Mouse (Mus musculus) CH12.LX (cell line): ENCODE results near the gene Vapb. TPM values are rescaled to one million over a fixed set of nuclear protein-coding genes. Genes with fewer than 3 reads are reported as not detected.
"Not testable (repeated sequence)": the region's sequence is repeated elsewhere in the genome, so short reads cannot be mapped to it uniquely, and the experiment has no call there.

Source experiments
- DNase-seq: peaks from one replicate; pipeline ENCODE4 v3.0.0-alpha.2; 2013; ENCODE audit errors: extremely low read depth
- H3K27ac ChIP-seq: 2 replicates; pipeline ENCODE4 v1.5.1; 2012; ENCODE audit warnings: low read depth, mild to moderate bottlenecking, control low read depth, moderate library complexity; ENCODE audit not compliant: insufficient read depth
- H3K27me3 ChIP-seq: replicated peaks from 2 replicates; pipeline ENCODE3; 2012; ENCODE audit warnings: inconsistent platforms
- H3K36me3 ChIP-seq, 2 experiments: replicated peaks in 1 of 2; 2 replicates each; pipeline versions ENCODE3 to v1.6.1; 2012; ENCODE audit warnings: inconsistent platforms in 1 of 2, low read length in 1 of 2, mild to moderate bottlenecking in 1 of 2, mixed read lengths in 1 of 2, moderate library complexity in 1 of 2; ENCODE audit not compliant: control insufficient read depth in 1 of 2, insufficient read depth in 1 of 2
- H3K4me1 ChIP-seq, 2 experiments: 2 replicates each; pipeline ENCODE4 v1.6.1; 2012; ENCODE audit warnings: inconsistent platforms in 1 of 2, moderate library complexity in 1 of 2; ENCODE audit not compliant: insufficient read depth in 2 of 2, control insufficient read depth in 1 of 2
- H3K4me2 ChIP-seq: 2 replicates; pipeline ENCODE4 v1.6.1; 2012; ENCODE audit warnings: low read depth, mild to moderate bottlenecking, control low read depth; ENCODE audit not compliant: poor library complexity, insufficient read depth, severe bottlenecking
- H3K4me3 ChIP-seq, 3 experiments: fragments of 150-350 bp in 1 of 3; sonication (generic) in 1 of 3; replicated peaks in 1 of 3; 2 replicates each; pipeline versions ENCODE3 to v1.5.1; 2011 to 2012; ENCODE audit warnings: low read depth in 2 of 3, low read length in 2 of 3, mild to moderate bottlenecking in 2 of 3, moderate library complexity in 2 of 3, control low read depth in 1 of 3, improper control_type of control experiment in 1 of 3, inconsistent platforms in 1 of 3, mixed read lengths in 1 of 3; ENCODE audit not compliant: poor library complexity in 1 of 3
- H3K79me2 ChIP-seq: replicated peaks from 2 replicates; pipeline ENCODE4 v1.6.1; 2012; ENCODE audit warnings: mild to moderate bottlenecking, moderate library complexity; ENCODE audit not compliant: control insufficient read depth, poor library complexity, insufficient read depth, severe bottlenecking; ENCODE audit errors: extremely low read depth
- H3K9ac ChIP-seq: 2 replicates; pipeline ENCODE4 v1.6.1; 2012; ENCODE audit warnings: low read depth, mild to moderate bottlenecking, control low read depth, moderate library complexity; ENCODE audit not compliant: insufficient read depth
- H3K9me3 ChIP-seq: replicated peaks from 2 replicates; pipeline ENCODE3; 2012; ENCODE audit warnings: low read length, inconsistent platforms, mixed read lengths
- E2F4 ChIP-seq: IDR thresholded peaks from 2 replicates; pipeline ENCODE4 v1.6.1; 2011; ENCODE audit warnings: low read depth, low read length, improper control_type of control experiment; ENCODE audit not compliant: insufficient replicate concordance
- ELF1 ChIP-seq: IDR thresholded peaks from 2 replicates; pipeline ENCODE4 v1.6.1; 2014; ENCODE audit warnings: low read depth, mild to moderate bottlenecking, inconsistent platforms, low read length, improper control_type of control experiment
- HCFC1 ChIP-seq: IDR thresholded peaks from 2 replicates; pipeline ENCODE4 v1.6.1; 2012; ENCODE audit warnings: low read depth, mild to moderate bottlenecking, inconsistent platforms, low read length, improper control_type of control experiment
- JUN ChIP-seq: IDR thresholded peaks from 2 replicates; pipeline ENCODE4 v1.6.1; 2011; ENCODE audit warnings: low read depth, mild to moderate bottlenecking, low read length, improper control_type of control experiment, moderate library complexity; ENCODE audit not compliant: insufficient read depth
- JUND ChIP-seq: conservative IDR thresholded peaks from 2 replicates; pipeline ENCODE4 v1.6.1; 2011; ENCODE audit warnings: low read depth, low read length, improper control_type of control experiment
- MAZ ChIP-seq: IDR thresholded peaks from 2 replicates; pipeline ENCODE4 v1.6.1; 2012; ENCODE audit warnings: low read depth, mild to moderate bottlenecking, inconsistent platforms, low read length, improper control_type of control experiment, moderate library complexity
- MXI1 ChIP-seq: IDR thresholded peaks from 2 replicates; pipeline ENCODE4 v1.6.1; 2011; ENCODE audit warnings: mild to moderate bottlenecking, low read depth, low read length, improper control_type of control experiment
- MYC ChIP-seq: IDR thresholded peaks from 2 replicates; pipeline ENCODE4 v1.6.1; 2011; ENCODE audit warnings: low read depth, mild to moderate bottlenecking, improper control_type of control experiment, low read length
- NELFE ChIP-seq: IDR thresholded peaks from 2 replicates; pipeline ENCODE4 v1.6.1; 2011; ENCODE audit warnings: low read depth, low read length, improper control_type of control experiment
- POLR2AphosphoS2 ChIP-seq: IDR thresholded peaks from 2 replicates; pipeline ENCODE4 v1.6.1; 2011; ENCODE audit warnings: low read depth, low read length, improper control_type of control experiment
- RCOR1 ChIP-seq: conservative IDR thresholded peaks from 2 replicates; pipeline ENCODE4 v1.6.1; 2012; ENCODE audit warnings: low read depth, mild to moderate bottlenecking, inconsistent platforms, low read length, improper control_type of control experiment
- TCF12 ChIP-seq: IDR thresholded peaks from 2 replicates; pipeline ENCODE4 v1.6.1; 2014; ENCODE audit warnings: low read depth, mild to moderate bottlenecking, inconsistent platforms, low read length, improper control_type of control experiment
- UBTF ChIP-seq: IDR thresholded peaks from 2 replicates; pipeline ENCODE4 v1.6.1; 2012; ENCODE audit warnings: low read depth, mild to moderate bottlenecking, inconsistent platforms, low read length, improper control_type of control experiment, moderate library complexity
- ZC3H11A ChIP-seq: IDR thresholded peaks from 2 replicates; pipeline ENCODE4 v1.6.1; 2012; ENCODE audit warnings: low read depth, mild to moderate bottlenecking, inconsistent platforms, low read length, improper control_type of control experiment
- ZMIZ1 ChIP-seq: IDR thresholded peaks from 2 replicates; pipeline ENCODE4 v1.6.1; 2012; ENCODE audit warnings: low read depth, mild to moderate bottlenecking, inconsistent platforms, low read length, improper control_type of control experiment
- dilution Hi-C: fragments of 300-500 bp; cut with MboI; formaldehyde crosslinking; loops from 2 replicates; pipeline ENCODE4 v1.14.3; 2020; ENCODE audit warnings: low sequenced_read_pairs; ENCODE audit not compliant: extremely low pct_unique_long_range_greater_than_20kb, extremely low pct_ligation_motif_present
- in situ Hi-C: fragments of 300-500 bp; cut with MboI; formaldehyde crosslinking; loops from 3 replicates; pipeline ENCODE4 v1.14.3; 2019; ENCODE audit warnings: low sequenced_read_pairs, low pct_ligation_motif_present, low pct_unique_long_range_greater_than_20kb, mixed read lengths
- polyA plus RNA-seq: library from polyadenylated mRNA; unstranded; fragments of >175 nt; gene quantifications from 2 replicates; pipeline ENCODE4 v1.2.1, GENCODE M21; 2012; ENCODE audit warnings: low read depth; ENCODE audit not compliant: insufficient read length
- total RNA-seq, 2 experiments: library from RNA; depleted of rRNA; stranded (reverse); fragments of 300-350 nt in 1 of 2; fragments of >200 nt in 1 of 2; gene quantifications; 2 replicates each; pipeline ENCODE4 v1.2.3; 2012 to 2014

Vapb gene
- total and polyA plus RNA-seq, 3 experiments: 20.9 to 46.4 (median 44.7) TPM

- no peak overlapping the region for H3K27ac ChIP-seq
- DNase-seq: no peak
- H3K9ac ChIP-seq: no peak overlapping the region
- TF ChIP-seq RCOR1 (no peak), NELFE (no peak), ELF1 (no peak), MAZ (no peak), JUN (no peak), TCF12 (no peak), ZC3H11A (no peak), UBTF (no peak), MXI1 (no peak), MYC (no peak), POLR2AphosphoS2 (no peak), HCFC1 (no peak), ZMIZ1 (no peak), E2F4 (no peak)
- no peaks in the 10 kb centered on the region for H3K4me1 ChIP-seq
- H3K79me2 ChIP-seq: no peaks in the 10 kb centered on the region
- no peaks in the 10 kb centered on the region for H3K27me3 ChIP-seq
- H3K4me3 ChIP-seq: no peak overlapping the region
- H3K9me3 ChIP-seq: peaks cover 2% of the 10 kb centered on the region
- dilution Hi-C loops (no loop called here), in situ Hi-C loops (no loop called here)
- H3K4me2 ChIP-seq: no peak overlapping the region
- no peaks in the 10 kb centered on the region for H3K36me3 ChIP-seq
Measured at GRCm38 (mm10) chr2:173716966-173717365, 20.3 kb upstream of the Vapb start.

- dilution Hi-C loops, H3K4me3 ChIP-seq, H3K27ac ChIP-seq, H3K9me3 ChIP-seq, H3K79me2 ChIP-seq, H3K4me2 ChIP-seq, H3K4me1 ChIP-seq, H3K27me3 ChIP-seq, H3K36me3 ChIP-seq, H3K9ac ChIP-seq, DNase-seq, in situ Hi-C loops: not testable (repeated sequence)
Measured at GRCm38 (mm10) chr2:173719115-173719514, 18.2 kb upstream of the Vapb start, which contains the start of gene 1700010B08Rik. Gene 1700010B08Rik, plus strand, starts transcription at chr2:173719415.

DNA sequence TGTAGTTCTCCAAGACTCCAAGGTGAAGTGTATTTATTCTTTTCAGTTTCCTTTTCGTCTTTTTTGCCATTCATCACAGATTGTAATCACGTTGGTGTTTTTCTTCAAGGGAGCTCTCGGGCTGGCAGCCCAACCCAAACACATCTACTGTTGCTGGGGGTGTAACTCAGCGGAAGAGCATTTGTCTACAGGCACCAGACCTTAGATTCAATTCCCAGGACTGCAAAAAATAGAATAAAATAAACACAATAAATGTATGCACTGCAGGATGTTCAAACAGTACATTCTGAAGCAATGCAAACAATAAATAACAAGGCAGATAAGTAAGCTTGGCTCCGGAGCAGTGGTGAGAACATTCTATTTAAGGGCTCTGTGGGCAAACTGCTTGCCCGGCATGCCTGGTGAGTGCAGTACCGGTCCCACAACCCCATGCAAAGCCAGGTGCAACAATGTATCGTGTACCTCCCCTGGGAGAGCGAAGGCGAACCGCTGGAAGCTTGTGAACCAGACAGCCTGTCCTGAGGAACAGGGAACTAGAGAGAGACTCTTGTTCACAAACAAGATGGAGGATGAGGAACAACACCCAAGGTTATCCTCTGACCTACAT is 15.0 kb upstream of the Vapb start:
- DNase-seq: no peak
- no peak overlapping the region for H3K4me3 ChIP-seq
- H3K79me2 ChIP-seq: no peaks in the 10 kb centered on the region
- dilution Hi-C loops: no loop called here
- TF ChIP-seq ELF1: no peak
- TF ChIP-seq JUND: no peak
- no peak overlapping the region for H3K27ac ChIP-seq
- H3K36me3 ChIP-seq: no peaks in the 10 kb centered on the region
- peaks cover 2% of the 10 kb centered on the region for H3K9me3 ChIP-seq
- no peak overlapping the region for H3K9ac ChIP-seq
- no peak overlapping the region for H3K4me2 ChIP-seq
- no peaks in the 10 kb centered on the region for H3K27me3 ChIP-seq
- in situ Hi-C loops: no loop called here
- H3K4me1 ChIP-seq: peaks cover 0 to 4% of the 10 kb centered on the region in 2 experiments; a peak in 1 of 4 replicates
